Mouse (Mus musculus): ENCODE data around the gene Olfr1016.

DNA sequence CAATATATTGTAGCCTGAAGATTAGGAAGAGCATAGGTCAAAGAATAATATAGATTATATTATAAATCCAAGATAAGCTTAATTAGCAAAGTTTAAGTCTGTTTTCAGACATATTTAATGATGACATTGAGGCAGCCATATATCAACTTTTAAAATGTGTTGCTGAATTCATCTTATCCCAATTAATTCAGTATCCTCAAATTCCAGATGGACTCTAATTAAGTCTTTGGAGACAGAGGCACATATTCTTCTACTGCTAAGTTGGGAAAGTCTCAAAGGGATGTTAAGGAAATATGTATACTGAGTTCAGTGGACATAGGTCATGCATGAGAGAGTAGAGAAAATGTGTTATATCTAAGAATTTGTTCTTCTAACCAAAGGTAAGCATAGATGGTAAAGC lies 20.6 kb downstream of the Olfr1016 start, which contains the start of gene Olfr1015:
- TF ChIP-seq POLR2A (IDR thresholded peaks at IDR 0.05; ENCODE audit: insufficient read depth, low read depth, low read length), result no peak
- TF ChIP-seq EP300 (IDR thresholded peaks at IDR 0.05; ENCODE audit: insufficient read depth, low read depth, low read length), result no peak
- no peak for TF ChIP-seq CTCF (IDR thresholded peaks at IDR 0.05)
